Mouse (Mus musculus) embryonic facial prominence, embryonic 14.5 days (tissue): ENCODE results near the gene Cntn2. TPM values are rescaled to one million over a fixed set of nuclear protein-coding genes. Genes with fewer than 3 reads are reported as not detected.

Experiments used
- ATAC-seq: fragments of 200-750 bp; cut with Nextera tagmentation; 2 replicates; pipeline ENCODE4 v1.8.0; 2017; ENCODE audit warnings: low read depth, moderate number of reproducible peaks, moderate TSS enrichment
- DNase-seq: peaks from one replicate; pipeline ENCODE4 v3.0.0-alpha.2; 2015; ENCODE audit warnings: low spot score
- H3K27ac ChIP-seq: fragments of 300-500 bp; sonication (generic); replicated peaks from 2 replicates; pipeline ENCODE4 v1.5.1; 2014; ENCODE audit warnings: low read depth, mild to moderate bottlenecking, low read length, moderate library complexity
- H3K27me3 ChIP-seq: fragments of 300-500 bp; sonication (generic); replicated peaks from 2 replicates; pipeline ENCODE4 v1.6.1; 2014; ENCODE audit warnings: low read length; ENCODE audit not compliant: control insufficient read depth, insufficient read depth
- H3K36me3 ChIP-seq: fragments of 300-500 bp; sonication (generic); 2 replicates; pipeline ENCODE4 v1.6.1; 2014; ENCODE audit warnings: low read length, mixed read lengths; ENCODE audit not compliant: control insufficient read depth, insufficient read depth
- H3K4me1 ChIP-seq: fragments of 300-500 bp; sonication (generic); 2 replicates; pipeline ENCODE4 v1.6.1; 2014; ENCODE audit warnings: antibody characterized with exemption, low read length; ENCODE audit not compliant: control insufficient read depth, insufficient read depth
- H3K4me2 ChIP-seq: fragments of 300-500 bp; sonication (generic); 2 replicates; pipeline ENCODE4 v1.6.1; 2014; ENCODE audit warnings: low read depth, mild to moderate bottlenecking, low read length, moderate library complexity, mixed read lengths
- H3K4me3 ChIP-seq: fragments of 300-500 bp; sonication (generic); 2 replicates; pipeline ENCODE4 v1.5.1; 2014; ENCODE audit warnings: low read depth, mild to moderate bottlenecking, low read length
- H3K9ac ChIP-seq: fragments of 300-500 bp; sonication (generic); 2 replicates; pipeline ENCODE4 v1.6.1; 2014; ENCODE audit warnings: low read depth, mild to moderate bottlenecking, low read length, moderate library complexity, mixed read lengths
- H3K9me3 ChIP-seq: fragments of 300-500 bp; sonication (generic); 2 replicates; pipeline ENCODE4 v1.6.1; 2016; ENCODE audit warnings: low read length; ENCODE audit not compliant: control insufficient read depth
- WGBS: fragments of 180-500 bp; shearing (Covaris S2); extraction: QIAGEN DNeasy Blood & Tissue Kit; methylation state at CpG from one replicate; pipeline ENCODE4 v1.1.7; 2014; 5-methylcytosine and 5-hydroxymethylcytosine counted together
- polyA plus RNA-seq: library from polyadenylated mRNA; unstranded; fragments of >200 nt; fragmentation: Nextera tagmentation; extraction: Ambion mirVana; gene quantifications from 2 replicates; pipeline ENCODE4 v1.2.1, GENCODE M21; 2014

The Cntn2 gene
- polyA plus RNA-seq, 1 experiment from 2014 or later = 3.6 TPM

- DNase-seq = no peak
- H3K4me3 ChIP-seq = no peak overlapping the region
- 95% methylated on average over 13 of the region's 13 CpGs for WGBS
- H3K27ac ChIP-seq = no peak overlapping the region
- peaks cover 8% of the 10 kb centered on the region; the same call in 1 of the 2 replicates for H3K4me1 ChIP-seq
- H3K9ac ChIP-seq = no peak overlapping the region
- ATAC-seq = no peak
- no peaks in the 10 kb centered on the region for H3K9me3 ChIP-seq
- H3K36me3 ChIP-seq = no peaks in the 10 kb centered on the region
- H3K27me3 ChIP-seq = 0 out of 2 replicates have a peak, but pooled peaks cover 3% of the 10 kb centered on the region
- no peak overlapping the region for H3K4me2 ChIP-seq
These were observed 15.0 kb downstream of the Cntn2 start for GRCm38 (mm10) chr1:132528071-132528470.

- Histone ChIP-seq H3K4me3 (no peak overlapping the region), H3K4me1 (0 out of 2 replicates have a peak, but pooled peaks cover 5% of the 10 kb centered on the region), H3K4me2 (no peak overlapping the region), H3K9me3 (no peaks in the 10 kb centered on the region), H3K36me3 (no peaks in the 10 kb centered on the region), H3K9ac (0 out of 2 replicates have a peak overlapping the region, but pooled peaks have one; percentile 44), H3K27ac (no peak overlapping the region), H3K27me3 (0 out of 2 replicates have a peak, but pooled peaks cover 3% of the 10 kb centered on the region)
- ATAC-seq (peak; percentile 20; the same call in 1 of the 2 replicates), DNase-seq (peak; percentile 72)
- WGBS = 5% methylated on average over 10 of the region's 10 CpGs
These were observed 17.2 kb downstream of the Cntn2 start for GRCm38 (mm10) chr1:132525832-132526231.

GRCm38 (mm10) chr1:132523920-132524319 lies 19.1 kb downstream of the Cntn2 start:
- Histone ChIP-seq H3K27ac (no peak overlapping the region), H3K4me3 (no peak overlapping the region), H3K9ac (no peak overlapping the region), H3K36me3 (no peaks in the 10 kb centered on the region), H3K27me3 (0 out of 2 replicates have a peak, but pooled peaks cover 3% of the 10 kb centered on the region), H3K4me2 (no peak overlapping the region), H3K4me1 (no peaks in the 10 kb centered on the region), H3K9me3 (no peaks in the 10 kb centered on the region)
- no peak for ATAC-seq
- no peak for DNase-seq
- WGBS = 38% methylated on average over 4 of the region's 4 CpGs

- WGBS = 84% methylated on average over 8 of the region's 8 CpGs
- no peak for ATAC-seq
These were observed 20.0 kb downstream of the Cntn2 start for GRCm38 (mm10) chr1:132523048-132523447.

GRCm38 (mm10) chr1:132520764-132521163 lies 22.3 kb downstream of the Cntn2 start:
- WGBS = 67% methylated on average over 1 of the region's 6 CpGs

More at GRCm38 (mm10) chr1:132523048-132523447, 20.0 kb downstream of the Cntn2 start:
- no peak overlapping the region for H3K4me2 ChIP-seq
- 0 out of 2 replicates have a peak, but pooled peaks cover 3% of the 10 kb centered on the region for H3K27me3 ChIP-seq
- no peak overlapping the region for H3K27ac ChIP-seq
- H3K9me3 ChIP-seq = no peaks in the 10 kb centered on the region
- no peak overlapping the region for H3K9ac ChIP-seq
- H3K4me3 ChIP-seq = no peak overlapping the region
- no peaks in the 10 kb centered on the region for H3K4me1 ChIP-seq
- no peaks in the 10 kb centered on the region for H3K36me3 ChIP-seq
- DNase-seq = no peak

GRCm38 (mm10) chr1:132519734-132520133 lies 23.3 kb downstream of the Cntn2 start:
- Histone ChIP-seq H3K9me3 (no peaks in the 10 kb centered on the region), H3K36me3 (no peaks in the 10 kb centered on the region), H3K4me1 (no peaks in the 10 kb centered on the region), H3K4me3 (no peak overlapping the region), H3K27me3 (no peaks in the 10 kb centered on the region), H3K4me2 (no peak overlapping the region), H3K9ac (no peak overlapping the region), H3K27ac (no peak overlapping the region)
- DNase-seq (no peak), ATAC-seq (no peak)
- WGBS = 87% methylated on average over 11 of the region's 11 CpGs

More at GRCm38 (mm10) chr1:132520764-132521163, 22.3 kb downstream of the Cntn2 start:
- H3K27ac ChIP-seq = no peak overlapping the region
- H3K4me1 ChIP-seq = no peaks in the 10 kb centered on the region
- no peak overlapping the region for H3K9ac ChIP-seq
- DNase-seq (peak; percentile 84), ATAC-seq (0 out of 2 replicates have a peak, but pooled peaks have one; percentile 44)
- H3K36me3 ChIP-seq = no peaks in the 10 kb centered on the region
- H3K4me2 ChIP-seq = no peak overlapping the region
- no peaks in the 10 kb centered on the region for H3K9me3 ChIP-seq
- 0 out of 2 replicates have a peak, but pooled peaks cover 3% of the 10 kb centered on the region for H3K27me3 ChIP-seq
- no peak overlapping the region for H3K4me3 ChIP-seq

- no peak overlapping the region for H3K27ac ChIP-seq
- H3K36me3 ChIP-seq = no peaks in the 10 kb centered on the region
- H3K9me3 ChIP-seq = no peaks in the 10 kb centered on the region
- ATAC-seq = no peak
- H3K4me3 ChIP-seq = no peak overlapping the region
- H3K4me1 ChIP-seq = no peaks in the 10 kb centered on the region
- no peak for DNase-seq
- no peak overlapping the region for H3K9ac ChIP-seq
- no peaks in the 10 kb centered on the region for H3K27me3 ChIP-seq
- no peak overlapping the region for H3K4me2 ChIP-seq
- WGBS = 83% methylated on average over 18 of the region's 18 CpGs
These were observed 24.4 kb downstream of the Cntn2 start for GRCm38 (mm10) chr1:132518621-132519020.

GRCm38 (mm10) chr1:132516776-132517175 lies 26.3 kb downstream of the Cntn2 start:
- no peak overlapping the region for H3K4me2 ChIP-seq
- no peaks in the 10 kb centered on the region for H3K4me1 ChIP-seq
- DNase-seq = no peak
- ATAC-seq = no peak
- no peak overlapping the region for H3K27ac ChIP-seq
- no peaks in the 10 kb centered on the region for H3K9me3 ChIP-seq
- no peak overlapping the region for H3K9ac ChIP-seq
- no peaks in the 10 kb centered on the region for H3K36me3 ChIP-seq
- no peaks in the 10 kb centered on the region for H3K27me3 ChIP-seq
- no peak overlapping the region for H3K4me3 ChIP-seq
- WGBS = 86% methylated on average over 11 of the region's 11 CpGs

GRCm38 (mm10) chr1:132515339-132515738 lies 27.7 kb downstream of the Cntn2 start:
- H3K9ac ChIP-seq = no peak overlapping the region
- H3K4me1 ChIP-seq = no peaks in the 10 kb centered on the region
- no peak for DNase-seq
- no peaks in the 10 kb centered on the region for H3K9me3 ChIP-seq
- no peak overlapping the region for H3K27ac ChIP-seq
- no peak for ATAC-seq
- 91% methylated on average over 12 of the region's 12 CpGs for WGBS
- no peaks in the 10 kb centered on the region for H3K36me3 ChIP-seq
- no peak overlapping the region for H3K4me3 ChIP-seq
- no peak overlapping the region for H3K4me2 ChIP-seq
- no peaks in the 10 kb centered on the region for H3K27me3 ChIP-seq
